Mouse (Mus musculus): ENCODE measurements around the gene Gal3st2c.
"Not testable (repeated sequence)": the region's sequence is repeated elsewhere in the genome, so short reads cannot be mapped to it uniquely, and the experiment has no call there.

The Gal3st2c gene

GRCm38 (mm10) chr1:93990209-93990608, at the start of gene Gal3st2c:
TSS of gene Gal3st2c (plus strand) at chr1:93990509.
- not testable (repeated sequence) for DNase-seq (ENCODE audit: low spot score)

DNA sequence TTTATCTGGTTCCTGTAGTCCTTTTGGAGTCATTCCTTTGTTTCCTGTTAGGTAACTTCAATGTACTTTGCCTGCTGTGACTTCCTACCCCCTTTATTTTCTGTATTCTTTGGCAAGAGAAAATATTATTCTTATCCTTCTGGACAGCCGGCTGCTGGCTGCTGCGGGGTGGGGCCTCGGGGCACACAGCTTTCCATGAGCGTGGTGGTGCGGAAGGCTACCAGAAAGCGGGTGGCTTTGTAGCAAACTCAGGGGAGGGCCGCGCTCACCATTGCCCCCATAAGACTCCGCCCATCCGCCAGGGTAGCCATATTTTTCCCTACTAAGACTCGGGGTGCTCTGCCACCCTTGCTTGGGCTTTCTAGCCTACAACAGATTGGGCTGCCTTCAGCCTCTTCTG, 41.2 kb upstream of the Gal3st2c start:
- DNase-seq (ENCODE audit: low spot score): not testable (repeated sequence)

DNA sequence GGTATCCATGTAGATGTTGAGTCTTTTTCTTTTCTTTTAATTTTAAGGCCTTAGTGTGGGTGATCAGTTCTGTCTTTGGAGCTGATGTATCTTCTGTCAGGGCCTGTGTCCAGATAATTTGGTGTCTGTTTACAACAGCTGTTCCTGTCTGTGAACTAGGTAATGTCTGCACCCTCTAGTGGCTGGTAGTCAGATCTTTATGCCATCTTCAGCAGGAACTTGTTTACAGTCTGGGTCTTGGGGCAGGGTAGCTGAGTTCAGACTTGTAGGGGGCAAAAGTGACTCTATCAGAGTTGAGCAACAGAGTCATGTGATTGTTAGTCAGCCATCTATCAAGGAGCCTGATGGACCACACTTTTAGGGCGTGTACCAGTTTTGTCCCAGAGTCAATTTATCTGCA, 23.8 kb upstream of the Gal3st2c start:
- DNase-seq (ENCODE audit: low spot score): not testable (repeated sequence)

DNA sequence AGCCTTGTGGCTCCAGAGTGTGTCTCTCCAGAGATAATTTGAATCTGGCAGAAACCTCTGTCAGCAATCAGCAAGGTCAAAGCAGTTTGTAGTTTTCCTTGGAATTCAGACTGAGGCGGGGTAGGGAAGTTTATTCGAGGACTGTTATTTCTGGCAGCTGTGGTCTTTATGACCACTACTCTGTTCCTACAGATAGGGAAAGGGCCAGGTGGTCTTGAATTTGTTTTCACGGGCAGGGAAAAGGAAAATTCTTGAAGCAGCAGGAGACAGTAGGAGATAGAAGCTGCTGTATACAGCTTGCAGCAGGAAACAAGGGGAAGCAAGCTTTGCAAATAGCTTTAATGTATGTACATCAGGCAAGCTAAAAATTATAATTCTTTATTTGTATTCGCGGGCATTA, 19.9 kb upstream of the Gal3st2c start:
- not testable (repeated sequence) for DNase-seq (ENCODE audit: low spot score)

- DNase-seq (ENCODE audit: low spot score): not testable (repeated sequence)
Measured at GRCm38 (mm10) chr1:93970797-93971196, 19.5 kb upstream of the Gal3st2c start.

- not testable (repeated sequence) for DNase-seq (ENCODE audit: low spot score)
Measured at GRCm38 (mm10) chr1:93975764-93976163, 14.5 kb upstream of the Gal3st2c start.

GRCm38 (mm10) chr1:93978287-93978686, 12.0 kb upstream of the Gal3st2c start:
- DNase-seq (ENCODE audit: low spot score): not testable (repeated sequence)

GRCm38 (mm10) chr1:93980932-93981331, 9.4 kb upstream of the Gal3st2c start:
- not testable (repeated sequence) for DNase-seq (ENCODE audit: low spot score)

DNA sequence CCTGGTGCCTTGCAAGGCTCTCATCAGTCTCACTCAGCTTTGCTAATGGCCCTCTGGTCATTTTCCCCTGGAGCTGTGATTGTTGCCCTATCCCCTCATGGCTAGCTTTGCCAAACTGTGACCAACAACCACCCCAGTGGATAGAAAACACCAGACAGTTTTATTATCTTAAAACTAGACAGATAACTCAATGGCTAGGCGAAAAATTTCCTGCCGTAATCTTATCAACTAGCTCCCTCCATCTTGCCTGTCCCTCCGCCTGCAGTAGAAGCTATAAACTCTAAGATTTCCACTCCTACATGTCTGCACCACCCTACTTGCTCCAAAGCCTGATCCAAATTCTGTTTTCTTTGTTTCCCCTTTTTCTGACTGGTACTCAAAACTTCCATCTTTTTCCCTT, 4.1 kb upstream of the Gal3st2c start:
- no peak for DNase-seq (ENCODE audit: low spot score)

DNA sequence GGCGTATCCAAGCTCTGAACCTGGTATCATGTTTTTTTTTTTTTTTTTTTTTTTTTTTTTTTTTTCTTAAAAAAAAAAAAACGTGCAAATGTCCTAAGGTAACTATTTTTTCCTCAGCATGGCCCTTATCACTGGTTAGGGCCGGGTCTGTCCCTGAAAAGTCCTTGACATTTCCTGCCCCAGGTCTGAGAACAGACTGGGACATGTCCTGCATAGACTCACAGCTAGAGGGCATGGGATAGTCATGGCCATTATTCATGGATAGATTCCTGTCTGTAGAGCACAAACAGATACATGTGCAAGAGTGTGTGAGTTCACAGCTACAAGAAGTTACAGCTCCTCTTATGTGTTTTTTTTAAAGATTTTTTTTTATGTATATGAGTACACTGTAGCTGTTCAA, 1.5 kb upstream of the Gal3st2c start:
- DNase-seq (ENCODE audit: low spot score): no peak

DNA sequence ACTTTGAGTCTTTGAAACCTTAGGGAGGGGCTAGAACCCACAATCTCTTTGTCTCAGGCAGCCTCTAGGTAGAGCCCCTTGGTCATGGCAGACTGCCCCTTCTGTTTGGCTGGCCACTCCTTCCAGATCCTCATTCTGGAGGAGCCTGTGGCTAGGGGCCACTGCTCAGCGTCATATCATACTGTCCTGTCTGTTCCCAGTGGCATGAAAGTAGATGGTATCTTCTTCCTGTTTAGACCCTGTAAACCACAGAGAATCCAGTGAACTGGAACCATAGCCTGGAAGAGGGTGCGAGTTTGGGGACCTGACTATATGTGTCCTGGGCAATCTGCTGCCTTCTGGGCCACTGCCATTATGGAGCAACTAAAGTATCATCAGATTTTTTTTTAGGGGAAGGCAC, 759 bp downstream of the Gal3st2c start:
- DNase-seq (ENCODE audit: low spot score): not testable (repeated sequence)

- DNase-seq (ENCODE audit: low spot score): not testable (repeated sequence)
Measured at GRCm38 (mm10) chr1:93991491-93991890, 1.2 kb downstream of the Gal3st2c start.

DNA sequence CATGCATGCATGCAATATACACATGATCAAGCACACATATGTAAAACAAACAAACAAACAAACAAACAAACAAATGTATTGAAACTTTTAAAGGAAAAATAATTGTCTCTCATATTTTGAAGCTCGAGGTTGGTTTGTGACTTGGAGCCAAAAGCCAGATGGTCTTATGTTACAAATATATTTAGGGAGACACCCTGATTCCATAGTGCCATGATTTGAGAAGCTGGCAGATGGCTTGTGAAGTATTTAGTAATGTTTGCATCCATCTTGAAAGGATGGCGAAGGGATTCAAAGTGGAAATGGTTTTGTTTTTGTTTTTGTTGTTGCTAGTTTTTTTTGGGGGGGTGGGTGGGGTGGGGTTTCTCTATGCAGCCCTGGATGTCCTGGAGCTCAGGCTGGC, 10.7 kb downstream of the Gal3st2c start:
- no peak for DNase-seq (ENCODE audit: low spot score)

DNA sequence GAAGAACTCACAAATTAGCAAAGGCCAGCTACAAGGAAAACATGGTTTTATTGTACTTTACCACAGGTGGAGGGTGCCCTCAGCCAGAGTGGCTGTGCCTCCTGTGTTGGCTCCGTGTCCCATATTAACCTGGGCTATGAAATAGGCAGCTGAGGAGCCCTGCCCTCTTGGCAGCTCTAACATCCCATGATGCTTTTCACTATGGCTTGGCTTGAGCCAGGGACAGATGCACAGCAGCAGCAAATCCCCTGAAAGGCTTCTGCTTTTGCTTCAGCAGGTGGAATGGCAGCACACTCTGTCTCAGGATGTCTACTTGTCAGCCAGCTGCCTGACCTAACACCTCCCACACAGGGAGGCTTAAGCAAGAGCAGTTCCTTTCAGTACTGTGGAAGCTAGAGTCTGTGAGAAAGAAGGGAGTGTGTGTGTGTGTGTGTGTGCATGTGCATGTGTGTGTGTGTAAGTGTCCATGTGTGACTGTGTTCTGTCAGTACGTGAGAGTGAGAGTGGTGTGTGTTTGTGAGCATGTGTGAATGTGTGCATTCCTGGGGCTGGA, 15.7 kb downstream of the Gal3st2c start:
- DNase-seq (ENCODE audit: low spot score): not testable (repeated sequence)

GRCm38 (mm10) chr1:94008826-94009225, 18.5 kb downstream of the Gal3st2c start:
- DNase-seq (ENCODE audit: low spot score): peak; percentile 86

GRCm38 (mm10) chr1:94011643-94012042, 21.3 kb downstream of the Gal3st2c start:
- DNase-seq (ENCODE audit: low spot score): no peak

DNA sequence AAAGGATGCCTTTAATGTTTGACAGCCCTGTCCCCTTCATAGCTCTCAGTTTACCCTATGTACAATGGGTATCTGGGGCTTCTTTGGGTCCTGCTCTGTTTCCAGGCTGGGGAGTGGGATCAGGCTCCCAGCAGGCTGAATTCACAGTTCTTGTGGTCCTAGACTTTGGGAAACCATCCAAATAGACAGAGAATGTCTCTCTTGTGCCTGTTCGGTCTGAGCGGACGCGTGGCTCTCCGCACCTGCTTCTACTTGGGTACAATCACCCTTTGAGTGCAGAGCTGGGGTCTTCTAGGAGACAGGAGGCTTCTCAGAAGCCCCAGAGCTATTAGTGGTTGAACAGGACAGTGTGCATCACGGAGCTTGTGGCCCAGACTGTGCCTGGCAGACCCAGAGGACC, 29.8 kb downstream of the Gal3st2c start, which contains the start of gene Neu4:
TSS of gene Neu4 (plus strand) at position 301 of the 400 bp plus-strand sequence.
- DNase-seq (ENCODE audit: low spot score): no peak

DNA sequence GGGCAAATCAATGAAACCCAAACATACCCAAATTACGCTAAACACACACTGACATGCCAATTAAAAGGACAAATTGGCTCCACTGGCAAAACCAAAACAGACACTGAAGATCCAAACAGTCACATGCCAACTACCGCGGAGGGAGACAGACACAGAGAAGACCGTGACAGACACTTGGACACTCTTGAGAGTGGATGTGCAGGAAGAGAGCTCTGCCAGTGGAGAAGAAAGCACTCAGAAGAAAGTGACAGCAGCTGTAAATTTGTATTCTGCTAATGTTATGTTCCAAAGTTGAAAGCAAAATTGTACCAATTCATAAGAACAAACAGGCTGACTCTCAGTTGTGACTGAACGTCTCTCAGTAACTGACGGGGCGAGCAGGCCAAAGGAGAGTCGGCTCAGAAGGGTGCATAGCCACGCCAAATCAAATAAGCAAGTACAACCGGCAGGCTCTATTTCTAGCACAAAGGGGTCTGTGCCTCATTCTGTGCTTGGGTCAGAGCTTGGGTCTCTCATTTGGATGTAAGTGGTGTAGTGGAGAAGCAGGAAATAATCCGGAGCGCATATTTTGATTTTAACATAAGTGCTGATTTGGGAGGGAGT, 37.3 kb downstream of the Gal3st2c start:
- DNase-seq (ENCODE audit: low spot score): no peak

- DNase-seq (ENCODE audit: low spot score): no peak
Measured at GRCm38 (mm10) chr1:94028741-94029140, 38.4 kb downstream of the Gal3st2c start.

- no peak for DNase-seq (ENCODE audit: low spot score)
Measured at GRCm38 (mm10) chr1:94033075-94033602, 42.8 kb downstream of the Gal3st2c start.

- DNase-seq (ENCODE audit: low spot score): peak; percentile 90
Measured at GRCm38 (mm10) chr1:94034984-94035743, 44.9 kb downstream of the Gal3st2c start.

- DNase-seq (ENCODE audit: low spot score): no peak
Measured at GRCm38 (mm10) chr1:94040391-94040790, 50.1 kb downstream of the Gal3st2c start.

- DNase-seq (ENCODE audit: low spot score): no peak
Measured at GRCm38 (mm10) chr1:94045559-94045958, 55.2 kb downstream of the Gal3st2c start.

All from layer of hippocampus, adult 11-12 months (tissue).